Mouse (Mus musculus) intestine, embryonic 15.5 days (tissue): Measurements from ENCODE around the gene Cemip. TPM values are rescaled to one million over a fixed set of nuclear protein-coding genes. Genes with fewer than 3 reads are reported as not detected.
A peak's percentile ranks its signal among the peaks of the same experiment; 100 is the strongest.
"Not testable (repeated sequence)": the region's sequence is repeated elsewhere in the genome, so short reads cannot be mapped to it uniquely, and the experiment has no call there.

Experiments
- ATAC-seq: fragments of 200-750 bp; cut with Nextera tagmentation; 2 replicates; pipeline ENCODE4 v1.8.0; 2017; ENCODE audit warnings: moderate TSS enrichment, moderate library complexity
- H3K27ac ChIP-seq: fragments of 300-500 bp; sonication (generic); 2 replicates; pipeline ENCODE4 v1.5.1; 2015; ENCODE audit warnings: mild to moderate bottlenecking, inconsistent platforms
- H3K27me3 ChIP-seq: fragments of 300-500 bp; sonication (generic); replicated peaks from 2 replicates; pipeline ENCODE4 v1.6.1; 2015; ENCODE audit warnings: inconsistent platforms
- H3K36me3 ChIP-seq: fragments of 300-500 bp; sonication (generic); 2 replicates; pipeline ENCODE4 v1.6.1; 2015; ENCODE audit warnings: inconsistent platforms
- H3K4me1 ChIP-seq: fragments of 300-500 bp; sonication (generic); replicated peaks from 2 replicates; pipeline ENCODE4 v1.6.1; 2015; ENCODE audit warnings: inconsistent platforms
- H3K4me2 ChIP-seq: fragments of 300-500 bp; sonication (generic); replicated peaks from 2 replicates; pipeline ENCODE4 v1.6.1; 2015; ENCODE audit warnings: mild to moderate bottlenecking, inconsistent platforms
- H3K4me3 ChIP-seq: fragments of 300-500 bp; sonication (generic); replicated peaks from 2 replicates; pipeline ENCODE4 v1.5.1; 2015; ENCODE audit warnings: inconsistent platforms
- H3K9ac ChIP-seq: fragments of 300-500 bp; sonication (generic); 2 replicates; pipeline ENCODE4 v1.6.1; 2015; ENCODE audit warnings: inconsistent platforms
- H3K9me3 ChIP-seq: fragments of 300-500 bp; sonication (generic); 2 replicates; pipeline ENCODE4 v1.6.1; 2016; ENCODE audit warnings: inconsistent platforms
- WGBS: fragments of 180-500 bp; shearing (Covaris S2); methylation state at CpG from one replicate; pipeline ENCODE4 v1.1.7; 2015; 5-methylcytosine and 5-hydroxymethylcytosine counted together
- polyA plus RNA-seq: library from polyadenylated mRNA; unstranded; fragments of >200 nt; fragmentation: Nextera tagmentation; extraction: Ambion mirVana; gene quantifications from 2 replicates; pipeline ENCODE4 v1.2.1, GENCODE M21; 2015

Cemip gene
- polyA plus RNA-seq: 0.44 and 0.49 TPM in 2 replicates

DNA sequence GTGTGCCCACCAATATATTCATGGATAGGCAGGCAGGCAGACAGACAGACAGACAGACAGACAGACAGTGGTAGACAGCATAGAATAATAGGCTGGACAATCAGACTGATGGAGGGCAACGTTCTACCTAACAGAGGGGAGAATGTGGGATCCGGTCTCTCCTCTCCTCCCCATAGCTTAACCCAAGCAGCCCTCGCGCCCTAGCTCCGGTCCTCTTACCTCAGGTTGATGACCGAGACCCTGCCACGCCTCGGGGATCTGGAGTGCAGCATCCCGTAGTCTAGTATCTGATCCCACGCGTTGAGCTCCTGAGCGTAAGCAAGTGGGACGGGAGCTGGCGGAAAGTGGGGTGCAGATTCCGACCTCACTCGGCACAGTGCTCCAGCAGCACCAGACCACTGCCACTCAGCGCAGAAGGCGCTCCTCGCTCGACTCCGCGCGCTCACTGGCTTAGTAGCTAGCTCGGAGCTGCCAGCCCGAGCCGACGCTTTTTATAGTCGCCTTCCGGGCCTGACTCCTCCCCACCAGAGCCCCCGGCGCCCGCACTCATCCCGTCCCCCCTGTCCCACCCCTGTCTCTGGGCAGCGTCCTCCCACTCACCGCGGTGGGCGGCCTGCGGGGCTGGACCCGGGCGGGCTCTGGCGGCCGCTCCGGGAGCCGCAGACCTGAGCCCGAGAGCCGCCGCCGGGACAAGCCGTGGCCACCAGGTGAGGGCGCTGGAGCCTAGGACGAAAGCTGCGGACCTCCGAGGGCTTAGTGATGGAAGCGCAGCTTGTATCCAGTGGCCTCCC lies at the start of gene Cemip:
Cemip (minus strand) TSS at position 464 of the 791 bp plus-strand sequence.
- Histone ChIP-seq H3K36me3 (no peaks in the 10 kb centered on the region), H3K27ac (no peak within 1 kb of the TSS), H3K9ac (peak within 1 kb of the TSS; percentile 23; the same call in 1 of the 2 replicates), H3K4me2 (peak within 1 kb of the TSS; percentile 89), H3K9me3 (no peaks in the 10 kb centered on the region), H3K4me3 (peak within 1 kb of the TSS; percentile 42), H3K4me1 (peaks cover 16% of the 10 kb centered on the region), H3K27me3 (peaks cover 30% of the 10 kb centered on the region)
- WGBS: under 1% methylated on average over 54 of the region's 54 CpGs
- peak; percentile 79 for ATAC-seq

DNA sequence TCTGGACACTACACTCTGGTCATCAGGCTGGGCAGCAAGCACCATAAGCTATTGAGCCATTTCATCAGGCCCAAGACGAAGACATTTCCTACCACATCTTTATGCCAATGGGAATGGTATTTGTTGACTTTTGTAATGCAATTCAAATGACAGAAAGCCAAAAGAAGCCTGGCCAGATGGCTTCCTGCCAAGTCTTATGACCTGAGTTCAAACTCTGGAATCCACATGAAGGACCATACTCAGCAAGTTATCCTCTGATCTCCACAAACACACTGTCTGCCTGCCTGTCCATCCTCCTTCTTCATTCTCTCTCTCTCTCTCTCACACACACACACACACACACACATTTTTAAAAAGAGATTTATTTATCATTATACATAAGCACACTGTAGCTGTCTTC lies 46.4 kb upstream of the Cemip start:
- Histone ChIP-seq H3K9me3 (no peaks in the 10 kb centered on the region), H3K4me1 (peaks cover 26% of the 10 kb centered on the region), H3K4me2 (no peak overlapping the region), H3K27me3 (no peaks in the 10 kb centered on the region), H3K9ac (no peak overlapping the region), H3K4me3 (no peak overlapping the region), H3K27ac (no peak overlapping the region), H3K36me3 (no peaks in the 10 kb centered on the region)
- WGBS: 44% methylated on average over 1 of the region's 1 CpGs
- ATAC-seq: no peak

DNA sequence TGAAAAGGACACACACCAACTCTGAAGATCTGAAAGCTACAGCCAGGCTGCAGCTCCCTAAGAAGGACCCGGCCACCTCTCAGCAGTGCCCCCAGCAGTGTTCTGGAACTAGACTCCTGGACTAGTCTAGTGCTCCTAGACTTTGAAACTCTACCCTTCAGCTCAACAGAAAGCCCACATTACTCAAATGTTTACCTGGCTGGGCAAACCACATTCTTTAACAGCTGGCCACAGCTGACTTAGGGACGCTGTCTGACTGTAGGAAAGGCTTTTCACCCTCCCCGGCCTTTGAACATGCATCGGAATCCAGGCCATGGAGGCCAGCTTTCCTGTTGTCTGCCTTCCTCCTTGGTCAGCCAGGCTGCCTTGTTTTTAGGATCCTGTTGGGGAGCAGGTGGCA lies 45.4 kb upstream of the Cemip start:
- H3K4me2 ChIP-seq: no peak overlapping the region
- peaks cover 26% of the 10 kb centered on the region for H3K4me1 ChIP-seq
- H3K9ac ChIP-seq: no peak overlapping the region
- no peak overlapping the region for H3K4me3 ChIP-seq
- H3K9me3 ChIP-seq: no peaks in the 10 kb centered on the region
- WGBS: 67% methylated on average over 4 of the region's 4 CpGs
- H3K27ac ChIP-seq: no peak overlapping the region
- H3K27me3 ChIP-seq: no peaks in the 10 kb centered on the region
- ATAC-seq: no peak
- H3K36me3 ChIP-seq: no peaks in the 10 kb centered on the region

DNA sequence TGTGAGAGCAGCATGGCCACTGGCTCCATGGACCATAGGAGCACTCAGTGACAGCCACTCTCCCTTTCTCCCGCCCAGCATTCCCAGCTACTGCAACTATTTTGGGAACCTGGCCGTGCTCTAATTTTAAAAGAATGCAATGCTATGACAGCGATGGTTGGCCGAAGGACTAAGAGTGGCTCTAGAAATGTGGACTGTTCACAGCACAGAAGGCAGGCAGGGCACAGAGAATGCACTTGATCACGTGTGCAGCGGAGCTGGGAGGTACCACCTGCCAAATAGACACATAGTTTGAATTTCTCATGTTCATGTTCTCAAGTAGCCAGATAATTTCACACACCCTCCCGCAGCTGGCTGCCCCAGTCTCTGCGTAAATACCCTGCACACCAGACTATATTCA lies 42.4 kb upstream of the Cemip start:
- Histone ChIP-seq H3K27me3 (no peaks in the 10 kb centered on the region), H3K27ac (no peak overlapping the region), H3K36me3 (no peaks in the 10 kb centered on the region), H3K9ac (no peak overlapping the region), H3K4me2 (no peak overlapping the region), H3K9me3 (no peaks in the 10 kb centered on the region), H3K4me1 (peaks cover 22% of the 10 kb centered on the region), H3K4me3 (no peak overlapping the region)
- WGBS: 50% methylated on average over 8 of the region's 8 CpGs
- ATAC-seq: peak; percentile 48

DNA sequence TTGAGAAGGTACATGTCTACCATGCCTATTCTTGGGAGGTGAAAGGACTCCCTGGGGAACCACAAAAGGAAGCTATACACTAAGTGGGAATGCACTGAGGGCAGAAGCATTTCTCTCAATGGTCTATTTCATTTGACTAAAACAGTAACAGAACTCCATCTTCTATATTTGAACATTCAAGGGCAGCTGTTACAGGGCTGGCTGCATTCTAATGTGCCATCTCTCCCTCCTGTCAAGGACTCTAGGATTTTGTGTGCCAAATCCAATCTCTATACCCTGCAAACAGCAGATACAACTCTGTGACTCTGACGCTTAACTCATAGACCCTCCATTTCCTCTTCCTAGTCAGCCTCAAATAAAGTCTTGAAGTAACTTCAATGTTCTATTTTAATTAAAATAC lies 39.4 kb upstream of the Cemip start:
- no peak overlapping the region for H3K4me3 ChIP-seq
- no peaks in the 10 kb centered on the region for H3K36me3 ChIP-seq
- H3K9me3 ChIP-seq: no peaks in the 10 kb centered on the region
- H3K27me3 ChIP-seq: no peaks in the 10 kb centered on the region
- H3K4me2 ChIP-seq: no peak overlapping the region
- no peak for ATAC-seq
- no peak overlapping the region for H3K9ac ChIP-seq
- peaks cover 29% of the 10 kb centered on the region for H3K4me1 ChIP-seq
- 88% methylated on average over 1 of the region's 1 CpGs for WGBS
- H3K27ac ChIP-seq: no peak overlapping the region

DNA sequence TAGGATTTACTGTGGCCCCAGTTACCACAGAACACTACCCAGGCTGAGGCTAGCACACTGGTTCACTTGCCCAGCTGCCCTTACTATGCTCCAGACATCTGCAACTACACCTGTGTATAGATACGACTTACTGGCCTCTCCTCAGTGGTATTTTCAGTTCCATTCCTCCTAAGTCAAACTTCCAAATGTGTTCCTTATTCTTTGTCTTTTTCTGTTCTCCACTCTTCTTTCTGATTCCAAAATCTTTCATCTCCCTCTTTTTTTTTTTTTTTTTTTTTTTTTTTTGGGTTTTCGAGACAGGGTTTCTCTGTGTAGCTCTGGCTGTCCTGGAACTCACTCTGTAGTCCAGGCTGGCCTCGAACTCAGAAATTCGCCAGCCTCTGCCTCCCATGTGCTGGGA lies 37.3 kb upstream of the Cemip start:
- H3K27ac ChIP-seq, H3K4me3 ChIP-seq, H3K4me2 ChIP-seq, H3K27me3 ChIP-seq, H3K9me3 ChIP-seq, H3K9ac ChIP-seq, H3K36me3 ChIP-seq, ATAC-seq: not testable (repeated sequence)
- H3K4me1 ChIP-seq: peaks cover 40% of the 10 kb centered on the region
- 89% methylated on average over 3 of the region's 4 CpGs for WGBS

DNA sequence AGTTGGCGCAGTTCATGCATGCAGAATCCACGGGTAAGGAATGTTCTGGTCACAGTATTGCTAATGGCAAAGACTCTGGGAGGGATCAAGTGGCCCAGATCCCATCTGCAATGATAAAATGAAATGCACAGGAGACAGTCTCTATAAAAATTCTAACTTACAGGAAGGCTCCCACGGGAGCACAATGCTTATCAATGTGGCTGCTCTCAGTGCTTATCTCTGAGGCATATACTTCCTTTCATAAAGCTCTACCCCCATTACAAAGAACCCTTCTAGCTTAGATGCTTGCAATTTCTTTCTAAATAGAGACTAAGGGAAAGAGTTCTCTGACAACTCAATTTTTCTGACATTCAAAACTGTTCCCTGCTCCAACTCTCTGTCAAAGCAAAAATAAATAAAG lies 35.5 kb upstream of the Cemip start:
- H3K36me3 ChIP-seq: no peaks in the 10 kb centered on the region
- peaks cover 43% of the 10 kb centered on the region for H3K4me1 ChIP-seq
- H3K9ac ChIP-seq: no peak overlapping the region
- no peak for ATAC-seq
- H3K27ac ChIP-seq: no peak overlapping the region; the same call in 1 of the 2 replicates
- WGBS: 70% methylated on average over 3 of the region's 3 CpGs
- no peaks in the 10 kb centered on the region for H3K27me3 ChIP-seq
- H3K4me2 ChIP-seq: no peak overlapping the region
- no peak overlapping the region for H3K4me3 ChIP-seq
- no peaks in the 10 kb centered on the region for H3K9me3 ChIP-seq

DNA sequence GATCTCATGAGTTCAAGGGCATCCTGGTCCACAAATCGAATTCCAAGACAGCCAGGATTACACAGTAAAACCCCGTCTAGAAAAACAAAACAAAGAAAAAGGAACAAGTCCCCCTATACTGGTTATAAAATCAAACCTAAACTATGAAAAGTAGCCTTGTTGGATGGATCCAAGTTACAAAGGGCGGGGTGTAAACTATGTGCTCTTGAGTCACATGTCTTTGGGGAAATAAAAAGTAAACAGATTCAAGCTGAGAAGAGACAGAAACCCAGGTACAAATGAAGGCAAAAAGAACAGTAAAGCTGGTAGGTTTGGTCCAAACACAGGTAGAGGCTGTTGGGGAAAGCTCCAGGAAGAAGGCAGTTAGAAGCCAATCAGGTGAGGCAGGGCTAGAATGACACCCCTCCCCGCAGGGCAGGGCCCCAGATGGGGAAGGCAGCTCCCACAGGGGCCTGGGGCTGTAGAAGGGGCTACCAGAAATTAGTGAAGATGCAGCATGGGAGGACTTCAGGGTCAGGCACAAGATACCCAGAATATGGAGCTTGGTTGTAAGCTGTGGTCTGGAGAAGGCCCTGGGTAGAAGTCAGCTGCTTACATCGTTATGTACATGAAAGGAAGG lies 33.9 kb upstream of the Cemip start:
- ATAC-seq: peak; percentile 26; the same call in 1 of the 2 replicates
- Histone ChIP-seq H3K4me1 (peaks cover 40% of the 10 kb centered on the region), H3K36me3 (no peaks in the 10 kb centered on the region), H3K27me3 (no peaks in the 10 kb centered on the region), H3K9me3 (no peaks in the 10 kb centered on the region), H3K4me2 (no peak overlapping the region), H3K4me3 (no peak overlapping the region), H3K27ac (peak overlapping the region; percentile 37; the same call in 1 of the 2 replicates), H3K9ac (no peak overlapping the region)
- WGBS: 43% methylated on average over 5 of the region's 5 CpGs

DNA sequence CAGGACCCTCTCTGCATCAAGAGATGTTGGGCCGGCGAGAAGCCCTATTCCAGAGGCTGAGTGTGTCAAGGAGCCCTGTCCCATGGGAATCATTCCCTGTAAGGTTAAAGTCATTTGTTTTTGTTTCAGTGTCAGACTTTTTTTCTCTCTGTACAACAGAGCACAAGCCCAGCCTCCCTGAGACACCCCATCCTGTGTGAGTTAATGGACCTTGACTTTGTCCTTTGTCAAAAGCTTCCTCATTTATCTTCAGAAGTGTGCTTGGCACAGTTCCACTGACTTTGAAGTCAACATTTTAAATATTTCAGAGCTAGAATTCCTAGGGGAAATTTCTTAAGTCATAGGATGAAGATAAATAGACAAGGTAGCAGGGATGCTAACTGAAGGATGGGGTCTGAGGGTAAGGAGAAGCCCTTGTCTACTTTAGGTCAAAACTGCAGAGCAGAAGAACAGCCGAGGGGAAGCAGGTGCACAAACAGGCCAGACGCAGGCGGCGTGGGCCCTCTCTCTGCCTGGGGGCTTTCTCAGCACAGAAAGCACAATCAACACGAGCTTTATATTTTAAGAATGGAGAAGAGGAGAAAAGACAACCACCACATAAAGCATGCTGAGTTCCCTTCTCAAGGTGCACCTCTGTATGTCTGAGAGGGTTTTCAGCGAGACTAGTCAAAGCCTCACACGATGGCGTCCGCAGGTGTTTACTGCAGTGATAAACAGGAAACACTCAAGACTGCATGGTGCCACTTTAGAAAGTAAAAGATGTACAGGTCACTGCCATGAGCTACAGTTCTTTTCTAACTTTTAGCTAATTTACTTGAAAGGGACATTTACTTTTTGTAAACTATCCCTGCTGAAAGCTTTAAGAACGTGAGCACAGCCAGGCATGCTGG lies 33.2 kb upstream of the Cemip start:
- no peak for ATAC-seq
- WGBS: 48% methylated on average over 12 of the region's 12 CpGs
- Histone ChIP-seq H3K9ac (no peak overlapping the region), H3K36me3 (no peaks in the 10 kb centered on the region), H3K4me3 (no peak overlapping the region), H3K4me1 (peaks cover 40% of the 10 kb centered on the region), H3K27ac (no peak overlapping the region), H3K27me3 (no peaks in the 10 kb centered on the region), H3K9me3 (no peaks in the 10 kb centered on the region), H3K4me2 (no peak overlapping the region)

DNA sequence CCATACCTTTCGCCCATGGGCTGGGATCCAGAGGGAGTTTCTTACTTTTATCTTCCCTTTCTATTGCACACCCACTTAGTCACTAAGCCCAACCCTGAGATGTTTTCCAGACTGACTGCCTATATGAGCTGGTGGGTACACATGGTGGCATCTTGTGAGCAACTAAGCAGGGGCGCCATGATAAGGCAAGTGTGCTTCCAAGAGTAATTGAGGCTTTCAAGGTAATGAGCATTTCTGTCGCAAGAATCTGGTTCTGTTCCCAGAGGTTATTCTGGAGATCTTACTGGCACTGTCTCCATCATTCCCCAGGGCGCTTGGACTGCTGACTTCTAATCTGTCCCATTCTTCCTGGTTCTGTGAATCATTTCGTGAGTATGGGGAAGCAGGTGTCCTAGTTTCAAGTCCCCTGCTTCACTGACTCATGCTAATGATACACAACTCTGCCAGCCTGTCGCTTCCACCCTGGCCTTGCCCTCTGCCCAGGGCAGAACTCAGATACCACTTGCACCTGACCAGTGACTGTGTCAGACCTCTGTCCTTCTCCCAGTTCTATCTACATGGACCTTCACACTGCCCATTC lies 31.3 kb upstream of the Cemip start:
- H3K4me3 ChIP-seq: no peak overlapping the region
- no peak overlapping the region for H3K9ac ChIP-seq
- H3K4me2 ChIP-seq: no peak overlapping the region
- no peak overlapping the region for H3K27ac ChIP-seq
- peaks cover 37% of the 10 kb centered on the region for H3K4me1 ChIP-seq
- peaks cover 4% of the 10 kb centered on the region for H3K36me3 ChIP-seq
- no peaks in the 10 kb centered on the region for H3K27me3 ChIP-seq
- WGBS: 72% methylated on average over 6 of the region's 6 CpGs
- H3K9me3 ChIP-seq: no peaks in the 10 kb centered on the region
- ATAC-seq: no peak; the same call in 1 of the 2 replicates

DNA sequence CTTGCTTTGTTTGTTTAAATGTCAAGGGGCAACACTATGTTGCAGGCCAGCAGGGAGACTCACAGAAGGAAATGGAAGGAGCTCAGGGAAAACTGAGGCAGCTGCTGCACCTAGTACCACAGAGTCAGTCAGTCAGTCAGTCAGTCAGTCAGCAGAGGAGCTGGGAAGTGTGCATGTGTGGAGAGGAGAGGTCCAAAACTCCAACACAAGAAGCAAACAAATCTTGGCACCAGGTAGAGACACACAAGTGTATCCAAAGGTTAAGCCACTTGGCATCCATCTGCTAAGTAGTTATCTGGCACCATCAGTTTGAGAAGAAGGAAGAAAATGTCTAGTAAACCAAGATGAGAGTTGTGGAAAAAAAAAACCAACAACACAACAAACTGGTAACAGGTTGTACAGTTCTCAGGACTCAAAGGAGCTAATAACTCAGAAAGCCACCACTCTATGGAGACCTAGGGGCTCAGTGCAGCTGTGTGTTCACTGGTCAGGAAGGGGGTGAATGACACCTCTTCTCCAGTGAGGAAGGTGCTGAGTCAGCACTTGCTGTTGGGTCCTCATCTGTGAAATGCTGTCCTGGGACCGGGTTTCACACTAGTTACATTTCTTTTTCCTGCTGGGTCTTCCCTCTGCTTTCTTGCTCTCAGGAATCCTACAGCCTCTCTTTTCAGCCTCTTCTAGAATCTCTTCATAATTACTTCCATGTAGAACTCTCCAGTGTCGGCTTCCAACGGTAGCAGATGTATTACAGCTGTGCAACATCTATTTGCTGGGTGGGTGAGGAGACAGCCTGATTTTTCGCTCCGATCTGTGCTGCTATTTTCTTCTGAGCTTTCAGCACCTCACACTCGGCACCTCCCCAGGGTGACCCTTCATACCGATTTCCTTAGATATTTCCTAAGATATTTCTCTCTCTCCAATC lies 30.6 kb upstream of the Cemip start:
- Histone ChIP-seq H3K9me3 (no peaks in the 10 kb centered on the region), H3K4me1 (peaks cover 36% of the 10 kb centered on the region), H3K4me3 (no peak overlapping the region), H3K9ac (no peak overlapping the region), H3K4me2 (no peak overlapping the region), H3K27ac (no peak overlapping the region), H3K27me3 (no peaks in the 10 kb centered on the region), H3K36me3 (peaks cover 4% of the 10 kb centered on the region)
- no peak for ATAC-seq
- WGBS: 51% methylated on average over 7 of the region's 7 CpGs
